Mouse (Mus musculus): ENCODE measurements at regions not wholly inside any gene's neighbourhood (a gene's known extent, or its start where the extent isn't known, plus 50 kb on each side); places are given as distances from the start of the nearest gene placed in this dataset.

- no peak for DNase-seq (ENCODE audit: low spot score in 2 of 2)
Observed at GRCm38 (mm10) chr3:121902246-121902645, 50.1 kb upstream of the Arhgap29 start.

DNA sequence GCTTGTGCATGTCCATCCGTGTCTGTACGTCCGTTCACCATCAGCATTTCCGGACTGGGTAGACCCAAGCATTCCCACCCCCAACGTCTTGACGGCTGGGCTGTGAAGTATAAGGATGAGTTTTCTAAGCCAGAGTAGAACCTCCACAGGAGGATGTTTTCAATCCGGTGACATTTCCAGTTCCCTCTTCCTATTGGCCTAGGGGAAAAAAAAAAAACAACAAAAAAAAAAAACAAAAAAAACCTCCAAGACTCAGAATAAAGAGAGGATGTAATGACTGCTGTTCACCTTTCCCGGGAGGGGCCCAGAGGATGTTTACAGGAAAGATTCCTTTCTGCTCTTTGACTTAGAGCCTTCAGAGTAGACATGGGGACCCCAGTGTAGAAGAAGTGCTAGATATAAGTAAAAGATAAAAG is 51.9 kb upstream of the Arhgap29 start:
- DNase-seq (ENCODE audit: low spot score in 2 of 2) = no peak

GRCm38 (mm10) chr3:121897821-121898574 is 54.3 kb upstream of the Arhgap29 start:
- DNase-seq (ENCODE audit: low spot score in 2 of 2) = no peak

DNA sequence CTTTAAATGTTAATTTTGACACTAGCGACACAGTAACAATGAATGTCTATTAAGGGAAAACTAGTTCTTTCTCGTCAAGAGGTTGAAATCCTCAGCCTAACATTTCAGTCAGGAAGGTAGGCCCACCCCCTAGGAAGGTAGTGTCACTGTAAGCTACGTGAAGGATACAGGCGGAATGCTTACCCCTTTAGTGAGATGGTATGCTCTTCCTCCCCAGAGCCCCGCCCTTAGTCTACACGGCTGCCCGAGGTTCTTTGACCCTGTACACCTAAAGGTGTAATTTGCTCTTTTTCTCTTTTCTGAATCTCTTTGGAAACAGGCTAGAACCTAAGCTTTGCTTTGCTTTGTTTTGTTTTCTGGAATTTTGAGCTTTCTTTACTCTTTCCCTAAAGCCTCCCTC is 58.7 kb upstream of the Arhgap29 start:
- DNase-seq (ENCODE audit: low spot score in 2 of 2) = no peak

DNA sequence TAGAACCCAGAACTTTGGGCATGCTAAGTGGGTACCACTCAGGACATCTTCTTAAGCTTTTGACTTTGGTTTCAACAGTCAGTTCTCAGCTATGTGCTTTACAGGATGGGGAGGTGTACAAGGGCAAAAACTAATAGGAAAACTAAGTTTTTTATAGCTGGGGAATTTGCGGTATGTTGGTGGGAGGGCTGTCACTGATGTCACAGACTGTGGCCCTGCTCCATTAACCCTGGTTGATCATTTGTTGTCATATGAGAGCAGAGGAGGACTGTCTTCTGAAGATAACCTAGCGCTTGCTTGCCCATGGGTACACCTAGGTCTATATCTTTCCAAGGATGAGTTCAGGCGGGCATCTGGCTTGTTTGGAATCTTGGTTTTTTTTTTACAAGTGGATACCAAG is 59.7 kb upstream of the Arhgap29 start:
- DNase-seq (ENCODE audit: low spot score in 2 of 2) = no peak

GRCm38 (mm10) chr3:121891338-121891737 is 61.0 kb upstream of the Arhgap29 start:
- DNase-seq (ENCODE audit: low spot score in 2 of 2) = no peak

GRCm38 (mm10) chr3:121890563-121890962 is 61.8 kb upstream of the Arhgap29 start:
- DNase-seq (ENCODE audit: low spot score in 2 of 2) = no peak

- no peak for DNase-seq (ENCODE audit: low spot score in 2 of 2)
Observed at GRCm38 (mm10) chr3:121886870-121887605, 65.3 kb upstream of the Arhgap29 start.

DNA sequence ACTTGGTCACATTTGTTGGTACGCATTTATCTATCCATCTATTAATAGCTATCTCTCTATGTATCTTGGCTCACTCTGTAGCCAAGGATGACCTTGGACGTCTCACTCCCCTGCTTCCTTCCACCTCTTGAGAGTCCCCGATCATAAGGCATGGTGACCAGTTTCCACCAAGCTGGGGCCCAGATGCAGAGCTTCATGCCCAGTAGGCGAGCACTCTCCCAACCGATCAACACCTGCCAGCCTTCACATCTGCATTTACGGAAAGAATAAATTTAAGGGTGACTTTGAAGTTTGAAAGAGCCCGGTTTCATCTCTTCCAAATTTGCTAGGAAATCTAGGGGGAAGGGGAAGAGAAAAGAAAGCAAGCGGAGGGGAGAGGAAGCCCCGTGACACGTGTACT is 66.0 kb upstream of the Arhgap29 start:
- DNase-seq (ENCODE audit: low spot score in 2 of 2) = no peak

GRCm38 (mm10) chr3:121885265-121886178 is 66.8 kb upstream of the Arhgap29 start:
- DNase-seq (ENCODE audit: low spot score in 2 of 2) = no peak

- peak; percentile 87 to 90 for DNase-seq (ENCODE audit: low spot score in 2 of 2)
Observed at GRCm38 (mm10) chr3:121884328-121885248, 67.8 kb upstream of the Arhgap29 start.

- no peak for DNase-seq (ENCODE audit: low spot score in 2 of 2)
Observed at GRCm38 (mm10) chr3:121880355-121880754, 65.3 kb upstream of the Abcd3 start.

DNA sequence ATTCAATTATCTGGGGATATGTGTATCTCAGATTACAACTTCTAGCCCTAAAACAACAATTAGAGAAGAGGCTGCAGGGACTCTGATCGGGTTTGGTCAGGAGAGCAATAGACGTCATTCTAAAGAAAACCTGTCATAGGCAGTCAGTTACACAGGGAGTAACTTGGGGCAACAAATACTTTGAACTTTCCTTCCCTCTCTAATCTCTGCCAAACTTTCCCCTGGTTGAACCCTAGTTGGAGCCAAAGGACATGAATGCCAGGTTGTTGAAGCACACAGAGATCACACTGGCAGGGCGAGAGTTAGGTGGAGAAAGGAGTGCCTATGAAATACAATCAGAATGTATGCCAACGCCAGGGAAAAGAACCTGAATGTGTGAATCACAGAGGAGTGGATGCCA is 60.0 kb upstream of the Abcd3 start:
- no peak for DNase-seq (ENCODE audit: low spot score in 2 of 2)

- no peak for DNase-seq (ENCODE audit: low spot score in 2 of 2)
Observed at GRCm38 (mm10) chr3:121874576-121874975, 59.5 kb upstream of the Abcd3 start.

DNA sequence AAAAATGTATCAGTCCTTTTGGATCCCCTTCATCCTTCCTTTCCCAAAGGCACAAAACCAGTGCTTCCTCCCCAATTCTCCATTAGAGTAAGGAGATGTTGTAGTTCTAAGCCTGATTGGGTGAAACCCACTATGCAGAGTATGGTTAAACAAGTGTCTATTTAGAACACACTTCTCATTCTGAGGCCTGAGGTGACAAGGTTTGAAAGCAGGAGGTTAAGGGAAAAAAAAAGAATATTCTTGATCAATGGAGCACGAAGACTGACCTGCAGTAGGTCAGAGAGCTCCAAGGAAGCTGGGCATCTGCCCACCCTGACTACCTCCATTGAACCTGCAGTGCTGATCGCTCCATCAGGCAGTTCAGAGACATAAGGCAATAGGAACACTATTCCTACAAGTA is 58.5 kb upstream of the Abcd3 start:
- no peak for DNase-seq (ENCODE audit: low spot score in 2 of 2)

GRCm38 (mm10) chr3:121872685-121873084 is 57.6 kb upstream of the Abcd3 start:
- DNase-seq (ENCODE audit: low spot score in 2 of 2) = no peak

- no peak for DNase-seq (ENCODE audit: low spot score in 2 of 2)
Observed at GRCm38 (mm10) chr3:121871795-121872194, 56.7 kb upstream of the Abcd3 start.

DNA sequence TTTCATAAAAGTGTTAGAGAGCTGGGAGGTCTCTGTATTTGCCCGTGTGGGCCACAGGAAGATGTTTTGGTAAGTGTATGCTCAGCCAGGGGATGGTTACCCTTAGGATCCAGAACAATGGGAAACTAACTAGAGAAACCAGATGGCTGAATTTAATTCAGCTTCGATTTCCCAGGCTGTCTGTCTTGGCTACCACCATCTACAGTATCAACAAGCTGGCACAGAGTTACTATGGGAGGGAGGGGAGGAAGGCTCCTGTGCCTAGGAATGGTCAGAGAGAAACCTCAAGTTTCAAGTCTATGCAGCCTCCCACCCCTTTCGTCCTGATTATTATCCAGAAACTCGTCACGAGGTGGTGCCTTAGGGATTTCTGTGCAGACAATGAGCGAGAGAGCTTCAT is 55.6 kb upstream of the Abcd3 start:
- no peak for DNase-seq (ENCODE audit: low spot score in 2 of 2)

- no peak for DNase-seq (ENCODE audit: low spot score in 2 of 2)
Observed at GRCm38 (mm10) chr3:121869694-121870093, 54.6 kb upstream of the Abcd3 start.

- no peak for DNase-seq (ENCODE audit: low spot score in 2 of 2)
Observed at GRCm38 (mm10) chr3:121867301-121867700, 52.2 kb upstream of the Abcd3 start.
